Mouse (Mus musculus) cortical plate, adult 2 months (tissue): ENCODE data around the gene Schip1.

Experiments
- CTCF ChIP-seq: fragments of 200-500 bp; IDR thresholded peaks from 2 replicates; pipeline ENCODE4 v1.5.1; 2011; ENCODE audit warnings: mild to moderate bottlenecking, control low read depth, low read length; ENCODE audit not compliant: insufficient read depth; ENCODE audit errors: extremely low read depth
- POLR2A ChIP-seq: fragments of 200-500 bp; IDR thresholded peaks from 2 replicates; pipeline ENCODE4 v1.6.1; 2011; ENCODE audit warnings: mild to moderate bottlenecking, low read length, control low read depth; ENCODE audit not compliant: insufficient read depth; ENCODE audit errors: extremely low read depth

DNA sequence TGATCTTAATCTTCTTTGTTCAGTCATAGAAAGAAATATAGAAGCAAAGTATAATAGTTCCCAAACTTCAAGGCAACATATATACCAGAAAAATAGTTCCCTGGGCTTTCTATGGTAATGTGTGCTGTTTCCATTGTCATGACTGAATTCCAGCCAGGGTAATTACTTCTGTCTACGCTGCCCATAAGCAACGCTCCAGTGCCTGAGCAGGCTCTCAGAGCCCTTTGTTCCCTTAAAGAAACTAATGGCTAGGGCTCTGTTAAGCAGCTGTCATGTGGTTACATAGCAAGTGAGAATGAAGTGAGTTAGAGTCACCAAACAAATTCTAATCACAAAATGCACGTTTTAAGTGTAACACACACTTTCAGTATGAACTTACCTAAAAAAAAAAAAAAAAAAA lies 206.9 kb downstream of the Schip1 start:
- no peak for TF ChIP-seq POLR2A
- TF ChIP-seq CTCF: no peak
